Mouse (Mus musculus) kidney, adult 2 months (tissue): ENCODE results near the gene Uckl1.

ENCODE experiments used
- CTCF ChIP-seq: fragments of 200-500 bp; conservative IDR thresholded peaks from 2 replicates; pipeline ENCODE4 v1.5.1; 2011; ENCODE audit warnings: low read depth, mild to moderate bottlenecking, control low read depth, low read length, moderate library complexity, mixed read lengths; ENCODE audit not compliant: insufficient read depth, insufficient read length
- POLR2A ChIP-seq: fragments of 200-500 bp; IDR thresholded peaks from one replicate; pipeline ENCODE4 v1.6.1; 2011; ENCODE audit warnings: low read depth, low read length, control low read depth

DNA sequence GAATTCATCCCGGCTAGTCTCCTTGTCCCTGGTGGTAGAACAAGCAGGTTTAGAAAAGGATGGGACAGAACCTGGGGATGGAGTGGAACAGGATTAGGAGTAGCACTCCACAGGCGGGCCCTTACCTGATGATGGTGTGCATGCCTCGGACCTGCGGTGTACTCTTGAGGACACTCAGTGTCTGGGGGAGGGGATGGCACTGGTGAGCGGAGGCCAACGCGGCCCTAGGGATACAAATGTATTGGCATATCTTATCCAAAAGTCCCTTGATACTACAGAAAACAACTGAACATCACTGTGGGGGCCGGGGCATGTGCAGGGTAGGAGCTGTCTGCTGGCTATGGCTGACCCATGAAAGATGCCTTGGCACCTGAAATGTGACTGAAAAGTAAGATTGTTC is 14.3 kb downstream of the Uckl1 start:
- TF ChIP-seq POLR2A, result no peak
- TF ChIP-seq CTCF, result no peak
